Mouse (Mus musculus) forebrain, embryonic 13.5 days (tissue): ENCODE measurements around the gene Supt20. TPM values are rescaled to one million over a fixed set of nuclear protein-coding genes. Genes with fewer than 3 reads are reported as not detected.

Source experiments
- ATAC-seq: fragments of 200-750 bp; cut with Nextera tagmentation; 2 replicates; pipeline ENCODE4 v1.8.0; 2017
- H3K27ac ChIP-seq: fragments of 300-500 bp; sonication (generic); 2 replicates; pipeline ENCODE4 v1.5.1; 2015; ENCODE audit warnings: inconsistent platforms, mild to moderate bottlenecking, moderate library complexity
- H3K27me3 ChIP-seq: fragments of 300-500 bp; sonication (generic); 2 replicates; pipeline ENCODE4 v1.6.1; 2015; ENCODE audit warnings: mild to moderate bottlenecking, inconsistent platforms
- H3K36me3 ChIP-seq: fragments of 300-500 bp; sonication (generic); 2 replicates; pipeline ENCODE4 v1.6.1; 2015; ENCODE audit warnings: mild to moderate bottlenecking, inconsistent platforms; ENCODE audit not compliant: poor library complexity, severe bottlenecking
- H3K4me1 ChIP-seq: fragments of 300-500 bp; sonication (generic); 2 replicates; pipeline ENCODE4 v1.6.1; 2015; ENCODE audit warnings: inconsistent platforms
- H3K4me2 ChIP-seq: fragments of 300-500 bp; sonication (generic); 2 replicates; pipeline ENCODE4 v1.6.1; 2015; ENCODE audit warnings: inconsistent platforms, mild to moderate bottlenecking, moderate library complexity
- H3K4me3 ChIP-seq: fragments of 300-500 bp; sonication (generic); 2 replicates; pipeline ENCODE4 v1.5.1; 2015; ENCODE audit warnings: mild to moderate bottlenecking, inconsistent platforms
- H3K9ac ChIP-seq: fragments of 300-500 bp; sonication (generic); 2 replicates; pipeline ENCODE4 v1.6.1; 2015; ENCODE audit warnings: mild to moderate bottlenecking, inconsistent platforms
- H3K9me3 ChIP-seq: fragments of 300-500 bp; sonication (generic); replicated peaks from 2 replicates; pipeline ENCODE4 v1.6.1; 2016; ENCODE audit warnings: inconsistent platforms
- WGBS: fragments of 180-500 bp; shearing (Covaris S2); methylation state at CpG from one replicate; pipeline ENCODE4 v1.1.7; 2015; 5-methylcytosine and 5-hydroxymethylcytosine counted together
- polyA plus RNA-seq: library from polyadenylated mRNA; unstranded; fragments of >200 nt; fragmentation: Nextera tagmentation; extraction: Ambion mirVana; gene quantifications from 2 replicates; pipeline ENCODE4 v1.2.1, GENCODE M21; 2015

The Supt20 gene
- polyA plus RNA-seq, 1 experiment from 2014 or later: 100.0 TPM

DNA sequence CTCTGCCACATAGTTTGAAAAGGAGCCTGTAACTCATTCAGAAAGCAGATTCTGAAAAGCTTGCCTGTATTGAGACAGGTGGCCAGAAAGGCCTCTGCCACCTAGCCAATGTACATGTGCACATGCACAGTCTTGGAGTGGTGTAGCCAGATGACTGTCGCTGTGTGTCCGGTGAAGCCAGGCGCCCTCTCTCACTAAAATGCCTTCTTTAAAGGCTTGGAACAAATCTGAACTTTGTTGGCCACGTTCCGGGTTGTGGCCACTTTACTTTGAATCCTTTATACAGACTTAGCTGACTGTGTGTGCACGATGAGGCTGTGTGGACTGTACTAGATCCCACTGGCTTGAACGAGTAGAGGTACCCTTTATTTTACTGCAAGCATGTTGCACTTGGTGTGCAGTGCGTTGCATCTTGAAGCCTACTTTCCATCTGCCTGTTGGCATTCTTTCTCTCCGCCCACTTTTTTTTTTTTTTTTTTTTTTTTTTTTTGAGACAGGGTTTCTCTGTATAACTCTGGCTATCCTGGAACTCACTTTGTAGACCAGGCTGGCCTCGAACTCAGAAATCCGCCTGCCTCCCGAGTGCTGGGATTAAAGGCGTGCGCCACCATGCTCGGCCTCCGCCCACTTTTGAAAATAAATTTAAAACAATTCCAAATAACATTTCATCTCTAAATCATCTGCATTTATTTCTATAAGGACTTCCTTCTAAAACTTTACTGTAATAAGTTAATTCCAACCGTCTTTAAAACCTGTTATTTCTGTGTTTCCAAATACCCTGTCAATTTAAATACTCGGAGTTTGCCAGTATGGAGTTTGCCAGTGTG lies 43.7 kb downstream of the Supt20 start:
- Histone ChIP-seq H3K9ac (peak overlapping the region; percentile 93), H3K36me3 (peaks cover 46% of the 10 kb centered on the region), H3K4me2 (peak overlapping the region; percentile 90), H3K27ac (peak overlapping the region; percentile 98), H3K4me1 (peaks cover 12% of the 10 kb centered on the region), H3K9me3 (no peaks in the 10 kb centered on the region), H3K27me3 (no peaks in the 10 kb centered on the region), H3K4me3 (peak overlapping the region; percentile 83)
- 57% methylated on average over 18 of the region's 18 CpGs for WGBS
- ATAC-seq: no peak

DNA sequence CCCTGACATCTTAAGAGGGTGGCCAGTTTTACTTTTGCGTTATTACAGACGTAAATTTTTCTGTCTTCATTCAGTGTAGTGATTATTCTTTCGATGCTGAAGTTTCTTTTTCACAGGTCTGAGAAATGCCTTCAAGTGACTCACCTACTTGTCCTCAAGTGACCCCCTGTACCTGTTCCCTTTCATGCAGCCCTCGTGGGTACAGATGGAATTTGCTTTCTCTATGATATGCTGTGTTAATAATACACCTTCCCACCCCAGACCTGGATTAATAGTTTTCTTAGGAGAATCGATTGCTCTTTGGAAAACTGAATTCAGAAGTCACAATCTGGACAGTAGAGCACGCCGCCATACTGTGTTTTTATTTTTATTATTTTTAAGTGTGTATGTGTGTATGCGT lies 44.7 kb downstream of the Supt20 start:
- Histone ChIP-seq H3K27ac (no peak overlapping the region), H3K36me3 (peaks cover 48% of the 10 kb centered on the region), H3K4me1 (peaks cover 12% of the 10 kb centered on the region), H3K9me3 (no peaks in the 10 kb centered on the region), H3K27me3 (no peaks in the 10 kb centered on the region), H3K4me3 (no peak overlapping the region), H3K4me2 (no peak overlapping the region), H3K9ac (no peak overlapping the region)
- no peak for ATAC-seq
- 97% methylated on average over 8 of the region's 8 CpGs for WGBS

DNA sequence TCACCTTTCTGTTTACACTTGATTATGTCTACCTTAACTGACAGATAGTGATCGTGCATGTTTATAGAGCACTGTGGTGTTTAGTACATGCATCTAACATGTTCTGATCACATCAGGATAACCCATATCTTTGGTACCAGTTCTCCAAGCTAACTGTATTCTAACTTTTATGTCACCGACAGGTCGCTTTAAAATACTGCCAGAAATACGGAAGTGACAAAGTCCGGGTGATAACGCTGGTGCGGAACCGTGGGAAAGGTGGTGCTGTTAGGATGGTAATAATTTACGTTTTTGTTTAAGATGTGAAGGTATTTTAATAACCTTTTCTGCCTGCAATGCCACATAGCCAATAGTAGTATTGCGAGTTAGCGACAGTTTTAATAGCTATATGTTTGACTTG lies 49.4 kb downstream of the Supt20 start:
- Histone ChIP-seq H3K9ac (no peak overlapping the region), H3K4me3 (no peak overlapping the region), H3K4me2 (no peak overlapping the region), H3K27me3 (no peaks in the 10 kb centered on the region), H3K36me3 (peaks cover 86% of the 10 kb centered on the region), H3K4me1 (no peaks in the 10 kb centered on the region), H3K27ac (no peak overlapping the region), H3K9me3 (no peaks in the 10 kb centered on the region)
- WGBS: 97% methylated on average over 11 of the region's 11 CpGs
- ATAC-seq: no peak

DNA sequence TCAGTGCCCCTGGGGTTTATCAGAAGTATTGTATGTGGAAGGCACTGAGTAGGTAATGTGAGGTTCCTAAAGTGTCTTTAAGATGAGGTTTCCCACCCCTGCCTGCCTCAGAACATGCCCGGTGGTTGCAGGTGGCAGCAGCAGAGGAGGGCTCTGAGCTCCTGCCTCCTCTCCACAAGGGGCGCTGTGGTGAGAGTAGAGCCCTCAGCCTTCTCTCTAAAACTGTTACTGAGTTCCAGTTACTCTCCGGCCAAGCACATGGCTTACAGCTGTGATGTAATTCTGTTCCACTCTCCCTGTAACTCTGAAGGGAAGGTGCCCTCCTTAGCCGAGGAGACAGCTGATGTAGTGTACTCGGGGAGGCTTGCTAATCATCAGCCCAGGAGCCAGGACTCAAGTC lies 53.2 kb downstream of the Supt20 start:
- H3K9ac ChIP-seq: no peak overlapping the region
- H3K4me2 ChIP-seq: no peak overlapping the region
- WGBS: 57% methylated on average over 5 of the region's 5 CpGs
- H3K36me3 ChIP-seq: peaks cover 100% of the 10 kb centered on the region
- no peak for ATAC-seq
- H3K27ac ChIP-seq: no peak overlapping the region
- H3K9me3 ChIP-seq: no peaks in the 10 kb centered on the region
- H3K27me3 ChIP-seq: no peaks in the 10 kb centered on the region
- H3K4me1 ChIP-seq: no peaks in the 10 kb centered on the region
- H3K4me3 ChIP-seq: no peak overlapping the region

DNA sequence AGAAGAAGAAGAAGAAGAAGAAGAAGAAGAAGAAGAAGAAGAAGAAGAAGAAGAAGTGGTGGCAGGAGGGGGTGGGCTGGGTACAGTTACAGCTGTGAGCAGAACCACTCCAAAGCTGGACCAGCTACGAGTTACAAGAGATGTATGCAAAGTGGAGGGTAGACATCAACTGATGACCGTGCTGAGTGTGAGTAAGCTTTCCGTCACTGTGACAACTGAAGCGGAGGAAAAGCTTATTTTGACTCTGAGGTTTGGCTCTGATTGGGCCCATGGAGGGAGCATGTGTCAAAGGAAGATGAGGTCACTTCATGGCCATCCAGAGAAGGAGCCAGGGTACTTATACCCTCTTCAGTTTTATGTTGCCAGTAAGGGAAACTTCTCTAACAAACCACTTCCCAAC lies 60.8 kb downstream of the Supt20 start:
- WGBS: 77% methylated on average over 4 of the region's 4 CpGs
- peaks cover 18% of the 10 kb centered on the region; the same call in 1 of the 2 replicates for H3K27me3 ChIP-seq
- peaks cover 36% of the 10 kb centered on the region for H3K36me3 ChIP-seq

DNA sequence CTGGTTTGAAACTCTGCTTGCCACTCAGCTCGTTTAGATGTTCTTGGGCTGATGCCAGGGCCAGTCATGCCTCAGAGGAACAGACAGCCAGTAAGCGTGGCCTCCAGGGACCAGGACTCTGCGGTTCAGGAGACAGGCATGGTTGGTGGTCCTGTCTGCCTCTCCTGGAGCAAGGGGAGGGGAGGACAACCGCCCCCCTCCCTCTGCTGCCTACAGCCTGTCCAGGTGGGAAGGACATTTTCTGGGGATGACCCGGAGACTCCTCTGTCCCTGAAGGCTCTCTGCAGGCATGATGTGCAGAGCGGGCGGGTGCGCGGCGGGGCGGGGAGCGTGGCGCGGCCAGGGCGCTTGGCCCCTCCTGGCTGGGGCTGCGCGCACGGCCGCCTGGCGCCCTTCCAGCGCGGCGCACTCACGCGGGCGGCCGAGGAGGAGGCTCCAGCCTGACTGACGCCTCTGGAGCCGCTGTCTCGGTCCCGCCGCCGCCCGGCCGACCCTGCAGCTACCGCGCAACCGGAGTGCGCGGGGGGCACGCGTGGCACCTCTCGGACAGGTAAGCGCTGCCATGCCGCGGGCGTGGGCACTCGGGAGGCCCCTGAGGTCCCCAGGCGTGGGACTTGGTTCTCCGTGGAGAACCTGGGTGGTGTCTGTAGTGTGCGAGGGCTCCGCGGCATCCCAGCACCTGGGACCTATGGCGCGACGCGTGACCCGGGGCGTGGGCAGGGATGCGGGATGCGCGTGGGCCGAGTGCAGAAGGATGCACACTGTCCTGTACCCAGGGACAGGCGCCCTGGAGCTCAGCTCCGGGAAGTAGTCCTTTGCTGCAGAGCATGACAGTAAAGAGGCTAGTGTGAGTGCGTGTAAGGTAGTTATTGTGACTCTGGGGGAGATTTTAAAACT lies 62.8 kb downstream of the Supt20 start, which contains the start of gene Smad9:
Gene Smad9 (plus strand): TSS at position 438 of the 897 bp plus-strand sequence.
- Histone ChIP-seq H3K4me1 (peaks cover 22% of the 10 kb centered on the region), H3K9ac (peak within 1 kb of the TSS; percentile 78), H3K9me3 (no peaks in the 10 kb centered on the region), H3K4me2 (peak within 1 kb of the TSS; percentile 100), H3K4me3 (peak within 1 kb of the TSS; percentile 64), H3K27ac (no peak within 1 kb of the TSS), H3K27me3 (peaks cover 18% of the 10 kb centered on the region; the same call in 1 of the 2 replicates), H3K36me3 (peaks cover 16% of the 10 kb centered on the region)
- under 1% methylated on average over 58 of the region's 66 CpGs for WGBS
- peak; percentile 87 for ATAC-seq

More for the DNA sequence above, 60.8 kb downstream of the Supt20 start:
- no peaks in the 10 kb centered on the region for H3K9me3 ChIP-seq
- H3K4me3 ChIP-seq: no peak overlapping the region
- H3K27ac ChIP-seq: no peak overlapping the region
- H3K4me2 ChIP-seq: no peak overlapping the region
- H3K4me1 ChIP-seq: peaks cover 22% of the 10 kb centered on the region
- no peak overlapping the region for H3K9ac ChIP-seq
- ATAC-seq: no peak

DNA sequence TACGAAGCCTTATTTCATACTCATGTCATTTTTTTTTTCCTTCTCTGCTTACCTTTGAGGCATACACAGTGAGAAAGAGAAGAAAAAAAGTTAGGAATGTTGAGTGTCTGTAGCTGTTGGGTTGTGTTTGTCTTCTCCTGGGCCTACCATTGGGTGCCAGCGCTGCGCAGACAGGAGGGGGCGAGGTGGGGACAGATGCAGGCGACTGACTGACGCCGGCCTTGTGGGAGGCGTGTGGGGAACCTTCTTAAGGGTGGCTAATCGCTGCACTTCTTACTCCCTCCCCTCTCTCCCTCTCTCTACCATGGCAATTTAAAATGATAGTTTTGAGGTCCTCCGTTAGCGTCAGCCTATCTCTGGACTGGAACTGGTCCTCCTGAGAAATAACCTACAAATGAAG lies 63.5 kb downstream of the Supt20 start:
- peaks cover 9% of the 10 kb centered on the region for H3K36me3 ChIP-seq
- H3K27me3 ChIP-seq: peaks cover 18% of the 10 kb centered on the region; the same call in 1 of the 2 replicates
- no peak overlapping the region for H3K27ac ChIP-seq
- WGBS: 2% methylated on average over 11 of the region's 11 CpGs
- H3K4me2 ChIP-seq: peak overlapping the region; percentile 100
- peak overlapping the region; percentile 78 for H3K9ac ChIP-seq
- no peaks in the 10 kb centered on the region for H3K9me3 ChIP-seq
- ATAC-seq: 0 out of 2 replicates have a peak, but pooled peaks have one; percentile 39
- H3K4me1 ChIP-seq: peaks cover 22% of the 10 kb centered on the region
- H3K4me3 ChIP-seq: peak overlapping the region; percentile 64

GRCm38 (mm10) chr3:54757446-54757845 lies 64.8 kb downstream of the Supt20 start:
- WGBS: 90% methylated on average over 8 of the region's 8 CpGs

GRCm38 (mm10) chr3:54759211-54759610 lies 66.6 kb downstream of the Supt20 start:
- Histone ChIP-seq H3K4me1 (peaks cover 22% of the 10 kb centered on the region), H3K27ac (no peak overlapping the region)
- ATAC-seq: no peak

More at GRCm38 (mm10) chr3:54757446-54757845, 64.8 kb downstream of the Supt20 start:
- no peak overlapping the region for H3K4me2 ChIP-seq
- no peak overlapping the region for H3K9ac ChIP-seq
- no peaks in the 10 kb centered on the region for H3K36me3 ChIP-seq
- H3K27ac ChIP-seq: no peak overlapping the region
- peaks cover 22% of the 10 kb centered on the region for H3K4me1 ChIP-seq
- no peak for ATAC-seq
- no peak overlapping the region for H3K4me3 ChIP-seq
- no peaks in the 10 kb centered on the region for H3K9me3 ChIP-seq
- H3K27me3 ChIP-seq: peaks cover 18% of the 10 kb centered on the region; the same call in 1 of the 2 replicates

GRCm38 (mm10) chr3:54760321-54761115 lies 67.9 kb downstream of the Supt20 start:
- no peak overlapping the region for H3K9ac ChIP-seq
- no peaks in the 10 kb centered on the region for H3K9me3 ChIP-seq
- no peak for ATAC-seq
- H3K27me3 ChIP-seq: 0 out of 2 replicates have a peak, but pooled peaks cover 9% of the 10 kb centered on the region
- no peak overlapping the region for H3K4me2 ChIP-seq
- H3K27ac ChIP-seq: no peak overlapping the region
- H3K36me3 ChIP-seq: no peaks in the 10 kb centered on the region
- 68% methylated on average over 15 of the region's 15 CpGs for WGBS
- H3K4me3 ChIP-seq: no peak overlapping the region
- H3K4me1 ChIP-seq: peaks cover 14% of the 10 kb centered on the region

More at GRCm38 (mm10) chr3:54759211-54759610, 66.6 kb downstream of the Supt20 start:
- no peak overlapping the region for H3K9ac ChIP-seq
- WGBS: 82% methylated on average over 9 of the region's 9 CpGs
- H3K4me2 ChIP-seq: no peak overlapping the region
- H3K27me3 ChIP-seq: peaks cover 16% of the 10 kb centered on the region; the same call in 1 of the 2 replicates
- H3K9me3 ChIP-seq: no peaks in the 10 kb centered on the region
- H3K36me3 ChIP-seq: no peaks in the 10 kb centered on the region
- no peak overlapping the region for H3K4me3 ChIP-seq

DNA sequence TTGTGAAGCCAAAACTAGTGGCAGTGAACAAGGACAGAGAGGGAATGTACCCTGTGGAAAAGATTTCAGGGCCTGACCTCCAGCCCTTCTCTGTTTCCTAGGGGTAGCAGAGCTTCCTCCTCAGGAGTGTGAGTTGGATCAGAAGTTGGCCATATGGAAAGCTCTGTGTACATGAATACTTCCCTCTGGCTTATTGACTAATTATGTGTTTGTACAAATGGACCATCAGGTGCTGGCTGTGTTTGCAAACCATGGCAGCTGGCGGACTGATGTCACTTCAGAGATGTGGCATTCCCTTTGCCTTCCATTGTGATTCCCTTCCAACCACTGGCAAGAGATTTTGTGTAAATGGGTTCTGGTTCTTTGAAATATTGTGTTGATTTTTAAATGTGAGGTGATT lies 68.7 kb downstream of the Supt20 start:
- no peak for ATAC-seq
- Histone ChIP-seq H3K4me3 (no peak overlapping the region), H3K27ac (no peak overlapping the region), H3K9me3 (no peaks in the 10 kb centered on the region), H3K27me3 (0 out of 2 replicates have a peak, but pooled peaks cover 3% of the 10 kb centered on the region), H3K9ac (no peak overlapping the region), H3K36me3 (no peaks in the 10 kb centered on the region), H3K4me1 (peaks cover 6% of the 10 kb centered on the region), H3K4me2 (no peak overlapping the region)
- 92% methylated on average over 1 of the region's 1 CpGs for WGBS
